Comparison of ENCODE assay signal across 23 mouse cellular contexts in genomic region chr4:80941978-80942377, GRCm38 (mm10). TPM values are rescaled to one million over a fixed set of nuclear protein-coding genes. Genes with fewer than 3 reads are reported as not detected.
A peak's percentile ranks its signal among the peaks of the same experiment; 100 is the strongest.
DNase-seq lines count a peak whose midpoint lies in the region; ATAC-seq and TF ChIP-seq lines count a peak whose summit lies in the region.
"Had no signal": no experiment of that assay in that cellular context is flagged by ENCODE, and none has a peak within 500 bp of the region (broad histone marks: within the 10 kb centered on the region; RNA-seq: fewer than 3 reads in every experiment).

No protein-coding gene starts in this region.

- no peaks in the 10 kb centered on the region for H3K36me3 ChIP-seq in liver, postnatal 0 days (replicated peaks; ENCODE audit: insufficient read depth, low read length)
- no peaks in the 10 kb centered on the region for H3K36me3 ChIP-seq in intestine, postnatal 0 days (ENCODE audit: control insufficient read depth, insufficient read depth)
- H3K36me3 ChIP-seq: embryonic facial prominence, embryonic 12.5 days; forebrain, embryonic 12.5 days; heart, embryonic 15.5 days had no signal

- DNase-seq in liver, postnatal 0 days = peak; percentile 20
- DNase-seq in liver (no peak), 3T3-L1 (ENCODE audit: low read depth, low spot score) (peak; percentile 69), NIH3T3 (ENCODE audit: low read depth) (peak; percentile 48)
- DNase-seq in Muller cell, postnatal 12 days (ENCODE audit: inconsistent ontology term) = no peak
- DNase-seq: adrenal gland, postnatal 10 days; cerebellum, adult 11 months; cerebellum, adult 8-10 months; cerebellum, postnatal 14 days; gastrocnemius, postnatal 14 days; heart, adult 2 months; heart, postnatal 14 days had no signal

- H3K4me3 ChIP-seq in liver, postnatal 0 days (ENCODE audit: low read depth, low read length) = no peak overlapping the region
- no peak overlapping the region for H3K4me3 ChIP-seq in intestine, postnatal 0 days (ENCODE audit: low read depth, low read length)
- H3K4me3 ChIP-seq: embryonic facial prominence, embryonic 12.5 days; forebrain, embryonic 12.5 days; heart, adult 2 months; heart, embryonic 15.5 days had no signal

- TF ChIP-seq CTCF in liver, postnatal 0 days (IDR thresholded peaks at IDR 0.05; ENCODE audit: low read depth) = no peak
- no peak for TF ChIP-seq CTCF in intestine, postnatal 0 days (IDR thresholded peaks at IDR 0.05; ENCODE audit: low read depth)

- no peaks in the 10 kb centered on the region for H3K9me3 ChIP-seq in liver, postnatal 0 days (ENCODE audit: low read length)
- H3K9me3 ChIP-seq in intestine, postnatal 0 days (ENCODE audit: control insufficient read depth) = no peaks in the 10 kb centered on the region
- H3K9me3 ChIP-seq: embryonic facial prominence, embryonic 12.5 days; forebrain, embryonic 12.5 days; heart, embryonic 15.5 days had no signal

- H3K27me3 ChIP-seq in liver, postnatal 0 days (ENCODE audit: insufficient read depth, low read length) = no peaks in the 10 kb centered on the region
- no peaks in the 10 kb centered on the region for H3K27me3 ChIP-seq in intestine, postnatal 0 days (replicated peaks; ENCODE audit: control insufficient read depth, insufficient read depth, low read length)
- H3K27me3 ChIP-seq: embryonic facial prominence, embryonic 12.5 days; forebrain, embryonic 12.5 days; heart, embryonic 15.5 days had no signal

- WGBS in liver, postnatal 0 days (ENCODE audit: insufficient replicate concordance) = 66% methylated on average over 3 of the region's 3 CpGs
- 55% methylated on average over 3 of the region's 3 CpGs for WGBS in intestine, postnatal 0 days

- no peak for TF ChIP-seq EP300 in liver, postnatal 0 days (IDR thresholded peaks at IDR 0.05; ENCODE audit: low read depth)

- ATAC-seq in liver, postnatal 0 days = peak; percentile 78
- peak; percentile 83 for ATAC-seq in intestine, postnatal 0 days
- ATAC-seq in inflammation-experienced regulatory T-cells, adult 6 months = no peak
- no peak for ATAC-seq in erythroid progenitor cell, adult 5-6 weeks (replicated peaks; ENCODE audit: low FRiP score, poor library complexity, severe bottlenecking)
- ATAC-seq: forebrain, embryonic 16.5 days had no signal

- no peak overlapping the region for H3K9ac ChIP-seq in liver, postnatal 0 days (replicated peaks)
- no peak overlapping the region for H3K9ac ChIP-seq in intestine, postnatal 0 days (ENCODE audit: low read depth, low read length)
- H3K9ac ChIP-seq: embryonic facial prominence, embryonic 12.5 days; forebrain, embryonic 12.5 days; heart, embryonic 15.5 days; hindbrain, embryonic 14.5 days had no signal

- peak overlapping the region; percentile 11; the same call in 1 of the 2 replicates for H3K27ac ChIP-seq in liver, postnatal 0 days (ENCODE audit: low read depth)
- peak overlapping the region; percentile 28; the same call in 1 of the 2 replicates for H3K27ac ChIP-seq in intestine, postnatal 0 days (ENCODE audit: low read depth, low read length)
- H3K27ac ChIP-seq: embryonic facial prominence, embryonic 12.5 days; forebrain, embryonic 12.5 days; heart, adult 2 months; heart, embryonic 15.5 days; hindbrain, embryonic 14.5 days had no signal

- no peak overlapping the region for H3K4me2 ChIP-seq in liver, postnatal 0 days (ENCODE audit: low read depth, low read length)
- no peak overlapping the region for H3K4me2 ChIP-seq in intestine, postnatal 0 days (replicated peaks; ENCODE audit: low read depth)
- H3K4me2 ChIP-seq: embryonic facial prominence, embryonic 12.5 days; forebrain, embryonic 12.5 days; heart, embryonic 11.5 days; heart, embryonic 15.5 days; hindbrain, embryonic 14.5 days had no signal

- no peaks in the 10 kb centered on the region for H3K4me1 ChIP-seq in liver, postnatal 0 days (ENCODE audit: insufficient read depth)
- no peaks in the 10 kb centered on the region for H3K4me1 ChIP-seq in intestine, postnatal 0 days (replicated peaks; ENCODE audit: control insufficient read depth, insufficient read depth, low read length)
- H3K4me1 ChIP-seq: embryonic facial prominence, embryonic 12.5 days; forebrain, embryonic 12.5 days; heart, embryonic 15.5 days had no signal

RNA-seq across cellular contexts. Expression of gene Lurap1l, which starts 31.5 kb away (rescaled TPM):
- polyA plus RNA-seq in liver, postnatal 0 days (2015; fragmentation: Nextera tagmentation; extraction: Ambion mirVana) = 14.2 and 19.7 TPM in 2 replicates
- polyA plus RNA-seq in intestine, postnatal 0 days (2015; fragmentation: Nextera tagmentation; extraction: Ambion mirVana) = 21.9 and 23.1 TPM in 2 replicates
- polyA plus RNA-seq in inflammation-experienced regulatory T-cells, adult 6 months (2017; shearing (Covaris generic)) = not detected
- total RNA-seq in erythroid progenitor cell, adult 5-6 weeks (2015; ENCODE audit: low replicate concordance) = not detected in 2 replicates
- not detected in 2 replicates for total RNA-seq in erythroid progenitor cell, adult 5-6 weeks (2017; ENCODE audit: low replicate concordance)
- total RNA-seq: common myeloid progenitor, adult 5-6 weeks; hematopoietic stem cell, adult 5-6 weeks had no signal

Comparison
In these comparisons a context has a peak if more than half of its experiments do, and no peak if none do; other contexts are left out.
1. DNase-seq: peak in liver, postnatal 0 days (single experiment), 3T3-L1 (single experiment) and NIH3T3 (single experiment); none in liver (single experiment) and Muller cell, postnatal 12 days (single experiment).
2. ATAC-seq: peak in liver, postnatal 0 days (single experiment) and intestine, postnatal 0 days (single experiment); none in inflammation-experienced regulatory T-cells, adult 6 months (single experiment) and erythroid progenitor cell, adult 5-6 weeks (single experiment).
3. RNA of gene Lurap1l, which starts 31.5 kb away (polyA plus RNA-seq): 21.9 to 23.1 TPM in intestine, postnatal 0 days and 14.2 to 19.7 TPM in liver, postnatal 0 days; not detected in inflammation-experienced regulatory T-cells, adult 6 months; every median in the first group is over 10 times any median in the second.